Mouse (Mus musculus) ES-Bruce4 (cell line): ENCODE measurements around the gene Sh2d3c. TPM values are rescaled to one million over a fixed set of nuclear protein-coding genes. Genes with fewer than 3 reads are reported as not detected.

Source experiments
- H3K27ac ChIP-seq: 2 replicates; pipeline ENCODE4 v1.5.1; 2012; ENCODE audit warnings: low read length, inconsistent platforms; ENCODE audit not compliant: insufficient read depth
- H3K27me3 ChIP-seq: 2 replicates; pipeline ENCODE4 v1.6.1; 2012; ENCODE audit warnings: mild to moderate bottlenecking, low read length, inconsistent platforms; ENCODE audit not compliant: control insufficient read depth, poor library complexity, insufficient read depth, severe bottlenecking
- H3K36me3 ChIP-seq: 2 replicates; pipeline ENCODE4 v1.6.1; 2012; ENCODE audit warnings: inconsistent platforms, mild to moderate bottlenecking, low read length, moderate library complexity; ENCODE audit not compliant: control insufficient read depth, poor library complexity, insufficient read depth, severe bottlenecking
- H3K4me1 ChIP-seq: one replicate; pipeline ENCODE4 v1.8.1; 2011; ENCODE audit warnings: low read length; ENCODE audit not compliant: control insufficient read depth, insufficient read depth
- H3K4me3 ChIP-seq: 2 replicates; pipeline ENCODE4 v1.5.1; 2011; ENCODE audit warnings: low read depth, mild to moderate bottlenecking, low read length
- H3K9ac ChIP-seq: 2 replicates; pipeline ENCODE4 v1.6.1; 2012; ENCODE audit warnings: low read depth, mild to moderate bottlenecking, inconsistent platforms; ENCODE audit not compliant: poor library complexity, severe bottlenecking
- H3K9me3 ChIP-seq: replicated peaks from 2 replicates; pipeline ENCODE4 v1.6.1; 2012; ENCODE audit warnings: mild to moderate bottlenecking, low read length, inconsistent platforms; ENCODE audit not compliant: control insufficient read depth, poor library complexity, insufficient read depth, severe bottlenecking
- CTCF ChIP-seq: IDR thresholded peaks from one replicate; pipeline ENCODE4 v1.8.1; 2011; ENCODE audit warnings: low read depth, low read length
- EP300 ChIP-seq: IDR thresholded peaks from 2 replicates; pipeline ENCODE4 v1.6.1; 2011; ENCODE audit warnings: low read depth, low read length; ENCODE audit not compliant: insufficient read depth
- POLR2A ChIP-seq: IDR thresholded peaks from one replicate; pipeline ENCODE4 v1.8.1; 2011; ENCODE audit warnings: low read length; ENCODE audit not compliant: insufficient read depth
- polyA plus RNA-seq: library from polyadenylated mRNA; stranded (reverse); fragments of >200 nt; gene quantifications from 2 replicates; pipeline ENCODE4 v1.2.4, GENCODE M21; 2011; ENCODE audit warnings: low read depth; ENCODE audit not compliant: missing spikeins, insufficient read depth, insufficient read length

Gene Sh2d3c
- polyA plus RNA-seq, 1 experiment, result 9.0 TPM

- no peaks in the 10 kb centered on the region for H3K9me3 ChIP-seq
- TF ChIP-seq EP300, result no peak
- no peak for TF ChIP-seq CTCF
- TF ChIP-seq POLR2A, result no peak
- H3K4me3 ChIP-seq, result peak overlapping the region; percentile 77
- H3K27ac ChIP-seq, result no peak overlapping the region
- no peaks in the 10 kb centered on the region for H3K36me3 ChIP-seq
- peaks cover 3% of the 10 kb centered on the region for H3K4me1 ChIP-seq
- H3K9ac ChIP-seq, result peak overlapping the region; percentile 0; the same call in 1 of the 2 replicates
- no peaks in the 10 kb centered on the region for H3K27me3 ChIP-seq
These were observed 55.3 kb downstream of the Sh2d3c start for GRCm38 (mm10) chr2:32776192-32776591.

- TF ChIP-seq POLR2A (no peak), CTCF (no peak), EP300 (no peak)
- Histone ChIP-seq H3K27ac (no peak overlapping the region), H3K4me1 (peaks cover 4% of the 10 kb centered on the region), H3K9ac (no peak overlapping the region), H3K27me3 (no peaks in the 10 kb centered on the region), H3K36me3 (no peaks in the 10 kb centered on the region), H3K9me3 (no peaks in the 10 kb centered on the region), H3K4me3 (no peak overlapping the region)
These were observed 57.2 kb downstream of the Sh2d3c start for GRCm38 (mm10) chr2:32778081-32778480.

GRCm38 (mm10) chr2:32779131-32779530, 58.3 kb downstream of the Sh2d3c start:
- no peak overlapping the region for H3K9ac ChIP-seq
- no peaks in the 10 kb centered on the region for H3K36me3 ChIP-seq
- no peak overlapping the region for H3K27ac ChIP-seq
- H3K4me3 ChIP-seq, result no peak overlapping the region
- H3K9me3 ChIP-seq, result no peaks in the 10 kb centered on the region
- H3K27me3 ChIP-seq, result no peaks in the 10 kb centered on the region
- peaks cover 5% of the 10 kb centered on the region for H3K4me1 ChIP-seq
- peak; percentile 95 for TF ChIP-seq CTCF
- 0 out of 2 replicates have a peak, but pooled peaks have one; percentile 31 for TF ChIP-seq EP300
- no peak for TF ChIP-seq POLR2A

GRCm38 (mm10) chr2:32779714-32780113, 58.9 kb downstream of the Sh2d3c start:
- Histone ChIP-seq H3K27me3 (no peaks in the 10 kb centered on the region), H3K27ac (no peak overlapping the region), H3K36me3 (no peaks in the 10 kb centered on the region), H3K9me3 (no peaks in the 10 kb centered on the region), H3K4me1 (peaks cover 6% of the 10 kb centered on the region), H3K9ac (no peak overlapping the region), H3K4me3 (no peak overlapping the region)
- no peak for TF ChIP-seq EP300
- no peak for TF ChIP-seq POLR2A
- TF ChIP-seq CTCF, result no peak

GRCm38 (mm10) chr2:32781710-32782109, 60.9 kb downstream of the Sh2d3c start:
- Histone ChIP-seq H3K27ac (peak overlapping the region; percentile 16; the same call in 1 of the 2 replicates), H3K4me1 (peaks cover 6% of the 10 kb centered on the region), H3K4me3 (no peak overlapping the region), H3K27me3 (no peaks in the 10 kb centered on the region), H3K9me3 (no peaks in the 10 kb centered on the region), H3K36me3 (no peaks in the 10 kb centered on the region), H3K9ac (no peak overlapping the region)
- TF ChIP-seq POLR2A (no peak), EP300 (peak; percentile 16; the same call in 1 of the 2 replicates), CTCF (peak; percentile 63)

- no peak for TF ChIP-seq POLR2A
- no peak for TF ChIP-seq EP300
- no peak for TF ChIP-seq CTCF
- Histone ChIP-seq H3K9me3 (no peaks in the 10 kb centered on the region), H3K4me3 (no peak within 1 kb of the TSS), H3K27ac (no peak within 1 kb of the TSS), H3K4me1 (peaks cover 6% of the 10 kb centered on the region), H3K9ac (no peak within 1 kb of the TSS), H3K36me3 (no peaks in the 10 kb centered on the region), H3K27me3 (no peaks in the 10 kb centered on the region)
These were observed 63.3 kb downstream of the Sh2d3c start, which contains the start of gene Cfap157 for GRCm38 (mm10) chr2:32784048-32784681. Gene Cfap157, minus strand, starts transcription at chr2:32784428.
